Mouse (Mus musculus) heart, embryonic 16.5 days (tissue): ENCODE measurements around the gene Iapp. TPM values are rescaled to one million over a fixed set of nuclear protein-coding genes. Genes with fewer than 3 reads are reported as not detected.
"Not testable (repeated sequence)": the region's sequence is repeated elsewhere in the genome, so short reads cannot be mapped to it uniquely, and the experiment has no call there.

ENCODE experiments used
- ATAC-seq: fragments of 200-750 bp; cut with Nextera tagmentation; replicated peaks from 2 replicates; pipeline ENCODE4 v1.8.0; 2017; ENCODE audit warnings: moderate number of reproducible peaks; ENCODE audit not compliant: insufficient read depth, low FRiP score; ENCODE audit errors: extremely low read depth
- H3K27ac ChIP-seq: fragments of 300-500 bp; sonication (generic); 2 replicates; pipeline ENCODE4 v1.5.1; 2014; ENCODE audit warnings: mild to moderate bottlenecking, low read length, control low read depth, moderate library complexity
- H3K27me3 ChIP-seq: fragments of 300-500 bp; sonication (generic); 2 replicates; pipeline ENCODE4 v1.6.1; 2014; ENCODE audit warnings: low read length, mixed read lengths; ENCODE audit not compliant: control insufficient read depth, insufficient read depth
- H3K36me3 ChIP-seq: fragments of 300-500 bp; sonication (generic); 2 replicates; pipeline ENCODE4 v1.6.1; 2014; ENCODE audit not compliant: control insufficient read depth, insufficient read depth
- H3K4me1 ChIP-seq: fragments of 300-500 bp; sonication (generic); 2 replicates; pipeline ENCODE4 v1.6.1; 2014; ENCODE audit warnings: low read length, mixed read lengths; ENCODE audit not compliant: control insufficient read depth, insufficient read depth
- H3K4me2 ChIP-seq: fragments of 300-500 bp; sonication (generic); 2 replicates; pipeline ENCODE4 v1.6.1; 2014; ENCODE audit warnings: low read depth, mild to moderate bottlenecking, control low read depth, low read length
- H3K4me3 ChIP-seq: fragments of 300-500 bp; sonication (generic); 2 replicates; pipeline ENCODE4 v1.5.1; 2014; ENCODE audit warnings: mild to moderate bottlenecking, control low read depth, low read length
- H3K9ac ChIP-seq: fragments of 300-500 bp; sonication (generic); 2 replicates; pipeline ENCODE4 v1.6.1; 2014; ENCODE audit warnings: low read length, control low read depth
- H3K9me3 ChIP-seq: fragments of 300-500 bp; sonication (generic); replicated peaks from 2 replicates; pipeline ENCODE4 v1.6.1; 2016; ENCODE audit warnings: low read length; ENCODE audit not compliant: control insufficient read depth
- WGBS: fragments of 180-500 bp; shearing (Covaris S2); extraction: QIAGEN DNeasy Blood & Tissue Kit; methylation state at CpG from one replicate; pipeline ENCODE4 v1.1.7; 2014; 5-methylcytosine and 5-hydroxymethylcytosine counted together
- polyA plus RNA-seq: library from polyadenylated mRNA; unstranded; fragments of >200 nt; fragmentation: Nextera tagmentation; extraction: Ambion mirVana; gene quantifications from 2 replicates; pipeline ENCODE4 v1.2.1, GENCODE M21; 2015

Iapp gene
- polyA plus RNA-seq, result 0.19 and 0.58 TPM in 2 replicates

GRCm38 (mm10) chr6:142298098-142298497, at the start of gene Iapp:
Gene Iapp (plus strand): TSS chr6:142298423.
- Histone ChIP-seq H3K9ac (no peak within 1 kb of the TSS), H3K4me3 (no peak within 1 kb of the TSS), H3K36me3 (no peaks in the 10 kb centered on the region), H3K9me3 (no peaks in the 10 kb centered on the region), H3K4me2 (no peak within 1 kb of the TSS), H3K27ac (no peak within 1 kb of the TSS), H3K27me3 (no peaks in the 10 kb centered on the region), H3K4me1 (no peaks in the 10 kb centered on the region)
- ATAC-seq, result no peak
- 62% methylated on average over 4 of the region's 4 CpGs for WGBS

- not testable (repeated sequence) for H3K27ac ChIP-seq, H3K4me2 ChIP-seq
- 94% methylated on average over 1 of the region's 1 CpGs for WGBS
Measured at GRCm38 (mm10) chr6:142250738-142251307, 47.4 kb upstream of the Iapp start.

GRCm38 (mm10) chr6:142275721-142276442, 22.3 kb upstream of the Iapp start:
- H3K36me3 ChIP-seq, result no peaks in the 10 kb centered on the region
- no peak overlapping the region for H3K27ac ChIP-seq
- H3K4me3 ChIP-seq, result no peak overlapping the region
- H3K4me2 ChIP-seq, result no peak overlapping the region
- WGBS, result 25% methylated on average over 4 of the region's 4 CpGs
- no peak overlapping the region for H3K9ac ChIP-seq
- ATAC-seq, result no peak
- H3K9me3 ChIP-seq, result no peaks in the 10 kb centered on the region
- no peaks in the 10 kb centered on the region for H3K4me1 ChIP-seq
- no peaks in the 10 kb centered on the region for H3K27me3 ChIP-seq

More at GRCm38 (mm10) chr6:142250738-142251307, 47.4 kb upstream of the Iapp start:
- not testable (repeated sequence) for H3K36me3 ChIP-seq, H3K27me3 ChIP-seq, ATAC-seq, H3K4me3 ChIP-seq, H3K4me1 ChIP-seq, H3K9ac ChIP-seq, H3K9me3 ChIP-seq

GRCm38 (mm10) chr6:142289413-142290118, 8.7 kb upstream of the Iapp start:
- Histone ChIP-seq H3K9me3 (no peaks in the 10 kb centered on the region), H3K4me3 (no peak overlapping the region), H3K4me2 (no peak overlapping the region), H3K27ac (no peak overlapping the region), H3K4me1 (no peaks in the 10 kb centered on the region), H3K27me3 (no peaks in the 10 kb centered on the region), H3K36me3 (no peaks in the 10 kb centered on the region), H3K9ac (no peak overlapping the region)
- ATAC-seq, result no peak
- WGBS, result 74% methylated on average over 12 of the region's 12 CpGs

- Histone ChIP-seq H3K4me3 (no peak overlapping the region), H3K4me1 (no peaks in the 10 kb centered on the region), H3K9me3 (peaks cover 7% of the 10 kb centered on the region), H3K9ac (no peak overlapping the region), H3K4me2 (no peak overlapping the region), H3K27me3 (no peaks in the 10 kb centered on the region), H3K27ac (no peak overlapping the region), H3K36me3 (no peaks in the 10 kb centered on the region)
- no peak for ATAC-seq
Measured at GRCm38 (mm10) chr6:142305076-142305475, 6.9 kb downstream of the Iapp start.

GRCm38 (mm10) chr6:142314285-142314684, 16.1 kb downstream of the Iapp start:
- 70% methylated on average over 5 of the region's 5 CpGs for WGBS
- no peak overlapping the region for H3K9ac ChIP-seq
- H3K36me3 ChIP-seq, result no peaks in the 10 kb centered on the region
- H3K9me3 ChIP-seq, result peaks cover 4% of the 10 kb centered on the region
- H3K27ac ChIP-seq, result no peak overlapping the region
- no peak overlapping the region for H3K4me2 ChIP-seq
- H3K4me3 ChIP-seq, result no peak overlapping the region
- no peaks in the 10 kb centered on the region for H3K4me1 ChIP-seq
- H3K27me3 ChIP-seq, result no peaks in the 10 kb centered on the region
- ATAC-seq, result no peak

GRCm38 (mm10) chr6:142317106-142317505, 18.9 kb downstream of the Iapp start:
- Histone ChIP-seq H3K4me1 (no peaks in the 10 kb centered on the region), H3K27ac (no peak overlapping the region), H3K27me3 (no peaks in the 10 kb centered on the region), H3K9ac (no peak overlapping the region), H3K4me2 (no peak overlapping the region), H3K36me3 (no peaks in the 10 kb centered on the region), H3K9me3 (no peaks in the 10 kb centered on the region), H3K4me3 (no peak overlapping the region)
- ATAC-seq, result no peak

GRCm38 (mm10) chr6:142322881-142323280, 24.7 kb downstream of the Iapp start, which contains the start of gene Slco1a5:
Gene Slco1a5 (minus strand): TSS chr6:142322981.
- Histone ChIP-seq H3K27ac (no peak within 1 kb of the TSS), H3K36me3 (no peaks in the 10 kb centered on the region), H3K27me3 (no peaks in the 10 kb centered on the region), H3K4me1 (no peaks in the 10 kb centered on the region), H3K9me3 (no peaks in the 10 kb centered on the region), H3K9ac (no peak within 1 kb of the TSS), H3K4me3 (no peak within 1 kb of the TSS), H3K4me2 (no peak within 1 kb of the TSS)
- 28% methylated on average over 4 of the region's 4 CpGs for WGBS
- no peak for ATAC-seq

- H3K36me3 ChIP-seq, result no peaks in the 10 kb centered on the region
- H3K4me1 ChIP-seq, result no peaks in the 10 kb centered on the region
- WGBS, result 71% methylated on average over 3 of the region's 3 CpGs
- H3K9ac ChIP-seq, result no peak overlapping the region
- H3K27ac ChIP-seq, result no peak overlapping the region
- no peak overlapping the region for H3K4me2 ChIP-seq
- no peak overlapping the region for H3K4me3 ChIP-seq
- ATAC-seq, result no peak
- H3K9me3 ChIP-seq, result no peaks in the 10 kb centered on the region
- no peaks in the 10 kb centered on the region for H3K27me3 ChIP-seq
Measured at GRCm38 (mm10) chr6:142326598-142326997, 28.4 kb downstream of the Iapp start.
